Mouse (Mus musculus) adrenal gland, postnatal 25 days (tissue): Measurements from ENCODE around the gene Lxn. TPM values are rescaled to one million over a fixed set of nuclear protein-coding genes. Genes with fewer than 3 reads are reported as not detected.

ENCODE experiments used
- DNase-seq: peaks from one replicate; pipeline ENCODE4 v3.0.0; 2021; ENCODE audit warnings: mixed read lengths
- total RNA-seq: library from RNA; stranded (reverse); gene quantifications from 2 replicates; pipeline ENCODE4 v1.2.3, GENCODE M21; 2021

The Lxn gene
- total RNA-seq, 1 experiment from 2014 or later: 21.5 TPM

- no peak for DNase-seq
These were observed 3.8 kb downstream of the Lxn start for GRCm38 (mm10) chr3:67459881-67460280.

DNA sequence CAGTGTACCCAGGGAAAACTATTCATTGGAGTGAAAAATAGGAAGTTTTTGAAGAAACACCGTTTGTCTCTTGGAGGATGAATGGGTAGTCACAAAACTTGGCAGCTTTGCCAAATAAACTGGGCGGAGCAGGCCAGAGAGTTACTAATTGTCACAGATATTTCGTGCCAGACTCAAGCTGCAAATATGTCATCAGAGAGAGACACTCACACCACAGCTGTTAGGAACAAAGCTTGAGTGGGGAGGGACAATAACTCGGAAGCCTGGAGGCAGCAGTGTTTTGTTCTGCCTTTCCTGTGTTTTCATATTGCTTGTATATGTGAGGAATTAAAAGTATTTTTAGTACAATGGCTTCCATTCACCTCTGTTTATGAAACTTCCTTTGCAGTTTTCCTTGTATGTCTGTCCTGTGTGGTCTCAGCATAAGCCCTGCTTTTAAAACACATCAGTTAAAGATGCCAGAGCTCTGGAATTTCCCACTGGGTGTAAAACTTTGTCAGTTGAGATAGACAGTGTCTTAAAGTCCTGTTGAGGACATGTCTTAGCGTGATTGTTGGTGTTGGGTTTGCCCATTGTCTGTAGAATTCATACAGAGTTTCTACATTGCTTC is 13.0 kb downstream of the Lxn start:
- no peak for DNase-seq

DNA sequence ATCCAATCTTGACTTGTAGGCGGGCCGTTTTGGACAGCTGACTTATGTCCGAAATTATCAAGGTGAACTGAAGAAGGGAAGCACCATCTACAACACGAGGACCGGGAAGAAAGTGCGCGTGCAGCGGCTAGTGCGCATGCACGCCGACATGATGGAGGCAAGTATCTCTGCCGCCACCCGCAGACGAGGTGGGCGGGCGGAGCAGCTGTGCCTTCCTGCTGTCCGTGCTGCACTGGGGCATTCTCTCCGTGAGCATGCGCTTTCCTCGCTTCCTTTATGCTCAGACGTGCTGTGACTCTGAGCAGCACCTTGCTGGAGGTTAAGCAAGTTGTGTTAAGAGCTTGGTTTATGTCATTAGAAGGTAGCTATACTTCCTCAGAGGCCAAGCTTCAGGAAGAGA is 14.1 kb downstream of the Lxn start:
- DNase-seq: no peak

DNA sequence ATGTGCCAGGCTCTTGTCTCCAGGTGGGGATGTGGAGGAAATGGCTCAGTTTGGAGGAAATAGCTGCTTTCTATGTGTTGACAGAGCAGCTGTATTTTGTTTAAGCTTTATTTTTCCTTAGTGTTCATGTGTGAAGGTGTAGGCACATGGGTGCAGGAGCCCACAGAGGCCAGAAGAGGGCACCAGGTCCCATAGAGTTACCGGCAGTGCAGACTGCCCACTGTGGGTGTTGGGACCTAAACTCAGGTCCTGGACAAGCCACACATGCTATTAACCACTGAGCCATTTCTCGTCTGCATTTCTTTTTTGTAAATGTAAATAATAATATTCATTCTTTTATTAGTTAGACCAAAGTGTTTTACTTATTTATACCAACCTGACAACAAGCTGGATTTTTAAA is 16.6 kb downstream of the Lxn start:
- DNase-seq: no peak

GRCm38 (mm10) chr3:67434011-67434410 is 29.7 kb downstream of the Lxn start:
- no peak for DNase-seq

- DNase-seq: peak; percentile 90
These were observed 33.7 kb downstream of the Lxn start, which contains the start of gene Gfm1 for GRCm38 (mm10) chr3:67429999-67430380. TSS of gene Gfm1 (plus strand) at chr3:67430096.

- DNase-seq: no peak
These were observed 34.3 kb downstream of the Lxn start for GRCm38 (mm10) chr3:67429338-67429998.

Other genes starting within 250 kb of the Lxn start
- gene Mlf1, start 89.8 kb downstream of the Lxn start, total RNA-seq: 4.1 and 4.9 TPM in 2 replicates
- gene Gm17402, start 88.8 kb downstream of the Lxn start, total RNA-seq: not detected in 2 replicates
- gene Gfm1, start 33.8 kb downstream of the Lxn start, total RNA-seq: 78.8 and 97.6 TPM in 2 replicates
- 0.24 TPM in 1 of 2 replicates, not detected in the other for gene Rarres1, start 51.6 kb upstream of the Lxn start, total RNA-seq
- gene Mfsd1, start 118.8 kb upstream of the Lxn start, total RNA-seq: 59.1 and 73.9 TPM in 2 replicates